Mouse (Mus musculus) lung, postnatal 0 days (tissue): ENCODE measurements around the gene Mrps30.

ENCODE experiments used
- CTCF ChIP-seq: IDR thresholded peaks from 2 replicates; pipeline ENCODE4 v1.5.1; 2016; ENCODE audit warnings: antibody characterized with exemption, mild to moderate bottlenecking
- EP300 ChIP-seq: IDR thresholded peaks from 2 replicates; pipeline ENCODE4 v1.6.1; 2016; ENCODE audit warnings: antibody characterized with exemption, mild to moderate bottlenecking, control low read depth

GRCm38 (mm10) chr13:118395803-118396202 lies 8.8 kb upstream of the Mrps30 start:
- no peak for TF ChIP-seq CTCF
- no peak for TF ChIP-seq EP300
